Mouse (Mus musculus): ENCODE results near the gene Spg7.

Gene Spg7

GRCm38 (mm10) chr8:123135406-123135805 lies 72.7 kb downstream of the Spg7 start:
- no peak for DNase-seq

GRCm38 (mm10) chr8:123135806-123136205 lies 73.1 kb downstream of the Spg7 start:
- DNase-seq: no peak

- DNase-seq: no peak
Observed at GRCm38 (mm10) chr8:123136287-123136686, 73.5 kb downstream of the Spg7 start.

GRCm38 (mm10) chr8:123137645-123138077 lies 74.9 kb downstream of the Spg7 start:
- no peak for DNase-seq

- no peak for DNase-seq
Observed at GRCm38 (mm10) chr8:123138741-123139140, 76.0 kb downstream of the Spg7 start.

- DNase-seq: peak; percentile 89
Observed at GRCm38 (mm10) chr8:123141741-123142462, 79.2 kb downstream of the Spg7 start.

GRCm38 (mm10) chr8:123145279-123145678 lies 82.5 kb downstream of the Spg7 start:
- DNase-seq: no peak

- DNase-seq: no peak
Observed at GRCm38 (mm10) chr8:123146390-123146789, 83.6 kb downstream of the Spg7 start.
